Mouse (Mus musculus) erythroblast, embryonic 14.5 days (primary cell): Measurements from ENCODE around the gene Fos.

Source experiments
- GATA1 ChIP-seq: IDR thresholded peaks from 2 replicates; pipeline ENCODE4 v1.6.1; 2012; ENCODE audit warnings: low read length, inconsistent platforms, mixed read lengths
- TAL1 ChIP-seq: IDR thresholded peaks from 3 replicates; pipeline ENCODE4 v1.6.1; 2012; ENCODE audit warnings: low read length, inconsistent platforms, mixed read lengths

GRCm38 (mm10) chr12:85484655-85485054 is 11.0 kb downstream of the Fos start:
- TF ChIP-seq TAL1 (no peak), GATA1 (no peak)
